Mouse (Mus musculus) adrenal gland, adult 18-20 months (tissue): ENCODE results near the gene Ly6g5b. TPM values are rescaled to one million over a fixed set of nuclear protein-coding genes. Genes with fewer than 3 reads are reported as not detected.

Source experiments
- DNase-seq, 2 experiments: peaks; one replicate each; pipeline ENCODE4 v3.0.0; 2021 to 2022; ENCODE audit warnings: low spot score in 2 of 2
- long read RNA-seq, 2 experiments: library from polyadenylated mRNA; stranded (forward); transcript quantifications; one replicate each; pipeline ENCODE4 v2.0.0; 2021
- total RNA-seq, 2 experiments: library from RNA; stranded (reverse); gene quantifications; 1 replicate in 1 of 2; 2 replicates in 1 of 2; pipeline ENCODE4 v1.2.3; 2021

The Ly6g5b gene
- under 1 TPM; 0.33 to 0.67 TPM for total RNA-seq
- long read RNA-seq, experiment 1, result 0 reads
- long read RNA-seq, experiment 2, result 0 reads

- DNase-seq, result no peak
Observed at GRCm38 (mm10) chr17:35115046-35116019, at the start of gene Ly6g5b. Ly6g5b (minus strand) TSS chr17:35115428.

DNA sequence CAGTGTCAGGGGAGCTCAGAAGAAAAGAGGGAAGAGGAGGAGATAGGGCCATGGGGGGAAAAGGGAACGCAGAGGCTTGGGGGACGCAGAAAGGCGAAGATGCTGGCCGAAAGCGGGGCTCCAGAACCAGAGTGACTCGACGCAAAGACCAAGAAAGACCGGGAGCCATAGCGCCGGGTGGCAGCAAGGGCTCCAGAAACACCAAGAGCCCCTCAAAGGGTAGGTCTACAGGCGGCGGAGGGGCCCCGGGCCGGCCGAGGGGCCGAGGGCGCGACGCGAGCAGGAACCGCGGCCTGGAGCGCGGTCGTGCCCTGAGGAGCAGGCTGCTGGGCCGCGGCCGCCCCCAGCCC lies 49.0 kb upstream of the Ly6g5b start:
- DNase-seq, result peak in 1 of 2 experiments; percentile 49

DNA sequence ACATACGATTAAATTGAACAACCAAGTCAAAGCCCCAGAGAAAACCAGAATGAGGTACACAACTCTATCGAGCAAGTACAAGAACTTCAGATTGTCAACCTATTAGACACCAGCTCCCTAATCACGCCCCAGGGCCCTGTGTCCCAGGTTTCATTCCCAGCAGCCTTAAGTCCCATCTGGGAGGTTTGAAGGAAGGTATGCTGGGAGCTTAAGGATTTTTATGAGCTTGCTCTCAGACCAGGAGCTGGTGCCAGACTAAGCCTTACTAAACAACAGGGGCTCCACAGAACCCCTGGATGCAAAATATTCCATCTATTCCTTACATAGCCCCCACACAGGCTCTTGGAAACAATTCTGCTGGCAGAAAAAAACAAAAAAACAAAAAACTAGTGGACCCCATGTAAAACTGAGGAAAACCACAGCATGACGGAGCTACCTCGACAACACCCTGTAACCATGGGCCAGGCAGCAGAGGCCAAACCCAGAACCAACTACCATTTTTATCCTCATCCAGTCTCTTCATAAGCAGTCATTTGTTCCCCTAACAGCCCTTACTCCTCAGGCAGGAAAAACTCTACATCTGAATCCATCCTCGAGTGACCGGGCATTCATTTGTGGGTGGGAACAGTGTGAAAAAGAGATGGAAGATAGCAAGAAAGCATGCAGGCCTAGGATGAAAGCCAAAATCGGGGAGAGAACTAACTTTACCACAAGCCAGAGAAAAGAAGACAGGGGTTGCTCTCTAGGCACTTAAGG lies 48.3 kb upstream of the Ly6g5b start:
- no peak for DNase-seq

DNA sequence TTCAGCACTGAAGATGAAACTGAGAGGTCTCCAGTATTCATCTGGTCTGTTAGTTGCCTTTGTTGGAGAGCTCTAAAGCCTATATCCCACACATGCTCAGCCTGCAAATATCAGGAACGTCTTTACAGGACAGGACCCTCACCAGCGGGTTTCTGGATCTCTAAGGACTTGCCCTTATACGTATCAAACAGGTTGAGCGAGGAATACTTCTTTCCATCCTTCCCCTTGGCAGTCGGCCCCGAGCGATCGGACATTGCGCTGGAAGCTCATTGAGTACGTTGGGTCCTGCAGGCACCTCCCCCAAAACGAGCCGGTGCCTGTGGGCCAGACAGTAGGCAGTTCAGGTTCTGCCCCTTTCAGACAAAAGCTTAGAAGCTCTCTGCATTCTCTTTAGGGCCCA lies 47.5 kb upstream of the Ly6g5b start:
- DNase-seq, result peak in 1 of 2 experiments; percentile 42

DNA sequence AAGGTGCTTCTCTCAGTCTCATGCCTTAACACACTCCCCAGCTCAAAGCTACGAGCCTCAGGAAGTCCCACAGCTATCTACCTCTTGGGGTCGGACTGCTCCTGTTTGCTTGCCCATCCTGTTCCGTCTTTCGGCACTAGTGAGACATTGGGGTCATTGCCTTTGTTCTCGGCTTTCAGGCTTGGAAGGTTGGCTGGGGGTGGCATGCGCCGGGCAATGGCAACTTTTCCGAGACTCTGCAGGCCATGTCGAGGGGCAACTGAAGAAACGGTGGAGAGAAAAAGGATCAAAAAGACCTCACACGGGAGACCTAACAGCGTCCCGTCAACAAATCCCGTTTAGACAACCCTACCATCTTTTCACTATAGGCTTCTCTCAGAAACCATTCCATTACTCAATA lies 46.9 kb upstream of the Ly6g5b start:
- no peak for DNase-seq

DNA sequence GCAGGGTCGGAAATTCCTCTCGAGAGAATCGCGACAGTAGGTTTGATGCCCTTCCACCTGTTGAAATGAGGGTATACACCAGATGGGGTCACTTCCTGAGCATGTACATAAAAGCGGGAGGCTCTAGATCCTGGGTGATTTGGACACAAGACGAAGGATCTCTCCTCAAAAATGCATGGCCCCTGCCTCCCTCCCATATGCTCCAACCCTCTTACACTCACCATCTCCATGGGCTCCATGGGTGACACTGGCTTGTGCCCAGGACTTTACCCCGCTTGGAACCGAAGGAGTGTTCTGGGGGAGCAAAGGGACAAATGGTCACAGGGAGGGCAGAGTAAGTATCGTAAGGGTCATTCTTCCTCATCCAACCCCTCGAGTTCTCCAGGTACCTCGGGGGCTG lies 46.2 kb upstream of the Ly6g5b start:
- no peak for DNase-seq

- no peak for DNase-seq
Observed at GRCm38 (mm10) chr17:35159638-35160037, 44.4 kb upstream of the Ly6g5b start.

DNA sequence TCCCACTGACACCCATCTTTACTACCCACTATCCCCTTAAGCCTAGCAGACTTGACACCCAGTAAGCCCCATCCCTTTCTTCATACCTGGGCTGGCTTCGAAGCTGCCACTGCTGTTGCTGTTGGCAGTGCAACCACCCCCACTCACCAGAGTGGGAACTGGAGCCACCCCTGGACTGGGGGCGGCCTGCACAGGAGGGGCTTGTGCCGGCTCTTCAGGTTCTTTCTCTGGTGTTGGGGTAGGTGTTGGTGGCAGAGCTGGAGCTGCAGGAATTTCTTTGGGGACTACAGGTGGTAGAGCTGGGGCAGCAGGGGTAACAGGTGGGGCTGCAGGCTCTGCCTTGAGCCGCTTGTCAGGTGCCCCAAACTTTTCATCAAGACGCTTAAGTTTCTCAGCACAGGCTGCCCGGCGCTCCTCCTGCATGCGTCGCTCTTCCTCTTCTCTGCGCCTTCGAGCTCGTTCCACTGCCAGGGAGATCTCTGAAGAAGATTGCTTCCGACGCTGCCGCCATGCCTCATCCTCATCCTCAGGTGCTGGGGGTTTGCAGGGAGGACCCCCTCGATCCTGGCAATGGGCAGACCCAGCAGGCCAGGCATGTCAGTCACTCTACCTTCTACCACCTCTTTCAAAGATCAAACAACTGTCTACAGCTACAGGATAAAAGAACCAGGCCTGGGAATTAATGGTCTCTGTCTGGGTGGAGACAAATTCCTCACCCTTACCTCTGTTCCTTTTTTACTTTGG lies 43.8 kb upstream of the Ly6g5b start:
- DNase-seq, result no peak

DNA sequence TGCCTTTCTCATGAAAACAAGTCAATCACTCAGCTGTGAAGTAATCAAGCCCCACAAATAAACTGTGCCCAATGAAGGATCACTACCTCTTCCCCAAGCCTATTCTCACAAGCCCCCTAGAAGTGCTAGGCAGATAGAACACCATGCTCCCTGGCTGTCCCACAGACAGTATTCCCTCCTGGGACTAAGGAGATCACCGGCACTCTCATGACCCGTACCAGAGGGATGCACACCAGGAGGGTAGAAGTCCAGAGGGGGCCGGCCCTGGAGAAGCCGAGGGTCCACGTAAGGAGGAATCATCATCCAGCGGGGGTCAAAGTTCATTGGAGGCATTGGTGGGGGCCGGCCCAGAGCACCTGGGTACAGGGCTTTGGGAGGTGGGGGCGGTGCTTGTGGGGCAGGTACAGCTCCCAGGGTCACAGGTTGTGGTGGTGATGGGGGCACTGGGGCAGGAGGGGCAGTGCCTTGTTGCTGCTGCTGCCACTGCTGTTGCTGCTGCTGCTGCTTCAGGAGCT lies 42.5 kb upstream of the Ly6g5b start:
- no peak for DNase-seq

DNA sequence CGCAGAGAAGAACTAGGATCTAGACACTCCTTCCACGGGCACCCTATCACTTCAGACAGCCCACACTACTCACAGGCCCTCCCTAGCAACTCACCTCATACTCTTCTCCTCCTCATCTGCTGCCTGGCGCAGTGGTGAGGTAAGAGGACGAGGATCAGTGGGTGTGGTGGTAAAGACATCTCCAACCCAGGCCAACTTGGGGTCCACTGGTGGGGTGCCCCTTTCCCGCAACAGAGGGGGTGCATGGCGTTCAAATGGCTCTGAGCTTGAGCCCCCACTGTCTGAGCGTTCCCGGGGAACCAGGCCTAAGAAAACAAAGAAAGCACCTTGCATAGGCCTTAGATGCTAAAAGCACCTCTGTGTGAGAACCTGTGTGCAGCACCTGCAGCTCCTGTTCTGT lies 42.0 kb upstream of the Ly6g5b start:
- DNase-seq, result no peak

GRCm38 (mm10) chr17:35156461-35157200 lies 41.4 kb upstream of the Ly6g5b start:
- DNase-seq, result no peak

- no peak for DNase-seq
Observed at GRCm38 (mm10) chr17:35155451-35155850, 40.2 kb upstream of the Ly6g5b start.

DNA sequence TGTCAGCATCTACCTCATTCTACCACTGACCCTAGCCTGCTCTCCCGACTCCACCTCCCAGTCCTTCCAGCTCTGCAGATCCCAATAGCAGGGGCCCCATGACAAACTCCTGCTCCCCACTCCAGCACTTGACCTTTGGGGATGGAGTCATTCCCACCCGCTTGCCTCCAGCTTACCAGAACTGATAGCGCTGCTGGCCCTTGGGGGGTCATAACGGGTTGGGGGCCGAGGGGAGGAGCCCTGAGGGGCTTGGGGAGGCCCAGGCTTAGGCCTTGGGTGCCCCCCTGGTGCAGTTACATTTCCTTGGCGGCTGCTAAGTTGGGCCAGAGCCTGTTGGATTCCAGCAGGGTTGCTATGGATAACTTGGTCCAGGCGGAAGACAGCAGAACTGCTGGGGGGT lies 39.4 kb upstream of the Ly6g5b start:
- no peak for DNase-seq

DNA sequence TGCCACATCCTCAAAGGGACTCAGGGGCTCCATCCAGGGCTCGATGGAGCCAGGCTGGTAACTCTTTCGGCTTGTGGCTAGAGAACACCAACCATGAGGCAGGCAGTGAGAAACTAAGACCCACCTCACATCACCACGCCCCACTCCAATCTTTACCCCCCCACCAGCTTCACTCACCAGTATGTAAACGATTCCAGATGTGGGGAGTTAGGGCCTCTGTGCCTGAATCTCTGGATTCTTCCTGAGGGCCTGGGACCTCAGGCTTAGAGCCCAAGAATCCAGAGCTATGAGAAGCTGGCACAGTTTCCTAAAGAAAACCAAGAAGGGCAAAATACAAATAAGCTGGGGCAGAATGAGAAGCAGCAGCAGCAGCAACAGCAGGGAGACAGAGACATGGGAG lies 38.7 kb upstream of the Ly6g5b start:
- no peak for DNase-seq

GRCm38 (mm10) chr17:35153077-35153476 lies 37.8 kb upstream of the Ly6g5b start:
- DNase-seq, result no peak

GRCm38 (mm10) chr17:35152121-35152520 lies 36.9 kb upstream of the Ly6g5b start:
- no peak for DNase-seq

GRCm38 (mm10) chr17:35147922-35148639 lies 32.9 kb upstream of the Ly6g5b start:
- no peak for DNase-seq

DNA sequence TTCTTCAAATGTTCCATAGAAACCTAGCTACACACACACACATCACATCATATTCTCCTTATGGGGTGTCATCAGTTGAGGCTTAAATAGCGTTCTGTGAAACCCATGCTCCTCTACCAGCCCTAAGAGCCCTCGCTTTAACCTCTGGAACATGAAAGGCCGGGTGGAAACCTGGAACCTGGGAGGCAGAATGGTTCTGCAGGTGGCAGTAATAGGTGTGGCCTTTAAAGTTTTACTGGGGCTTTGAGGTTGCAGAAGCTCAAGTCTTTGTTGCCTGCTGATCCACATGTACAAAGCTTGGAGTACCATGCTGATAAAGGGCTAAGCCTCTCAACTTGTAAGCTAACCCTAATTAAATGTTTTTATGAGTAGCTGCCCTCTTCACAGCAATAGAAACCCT lies 32.1 kb upstream of the Ly6g5b start:
- no peak for DNase-seq

GRCm38 (mm10) chr17:35146139-35146538 lies 30.9 kb upstream of the Ly6g5b start:
- DNase-seq, result peak in 1 of 2 experiments; percentile 21

GRCm38 (mm10) chr17:35141971-35142370 lies 26.7 kb upstream of the Ly6g5b start:
- DNase-seq, result peak; percentile 47 to 70
